Mouse (Mus musculus): ENCODE results near the gene Aff3. TPM values are rescaled to one million over a fixed set of nuclear protein-coding genes. Genes with fewer than 3 reads are reported as not detected.

The Aff3 gene
- polyA plus RNA-seq, 1 experiment from 2014 or later: 0.67 TPM

DNA sequence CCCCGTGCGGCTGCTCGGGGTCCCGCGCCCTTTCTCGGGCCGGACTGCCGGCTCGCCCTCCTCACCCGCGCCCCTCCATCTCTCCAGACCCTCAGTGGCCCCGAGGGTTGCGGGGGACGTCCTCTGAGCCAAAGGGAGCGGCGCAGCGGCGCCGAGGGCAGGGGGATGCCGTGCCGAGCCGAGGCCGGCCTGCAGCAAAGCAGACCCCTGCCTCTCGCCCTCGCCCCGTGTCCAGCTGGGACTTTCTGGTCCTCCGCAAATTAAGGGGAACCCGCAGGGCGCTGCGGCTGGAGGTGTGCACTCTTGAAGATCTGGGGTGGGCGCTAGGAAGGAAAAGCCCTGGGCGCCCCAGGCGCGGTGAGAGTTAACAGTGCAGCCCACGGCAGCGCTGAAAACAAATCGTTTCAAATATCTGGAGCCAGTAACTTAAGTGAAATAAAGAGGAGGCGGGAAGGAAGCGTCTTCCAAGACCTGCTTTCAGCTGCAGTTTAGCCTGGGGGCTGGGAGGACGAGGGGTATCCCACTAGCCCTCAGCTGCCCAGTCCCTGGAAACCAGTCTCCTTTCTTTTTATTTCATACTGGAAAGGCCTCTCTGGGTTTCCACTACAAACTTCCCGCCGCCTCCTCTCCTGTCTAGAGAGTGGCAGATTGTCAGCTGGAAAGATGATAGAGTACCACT, 36.9 kb downstream of the Aff3 start:
- no peaks in the 10 kb centered on the region for H3K9me3 ChIP-seq (replicated peaks)
- H3K4me2 ChIP-seq: peak overlapping the region; percentile 72
- WGBS (ENCODE audit: insufficient replicate concordance): 3% methylated on average over 40 of the region's 42 CpGs
- H3K27me3 ChIP-seq: peaks cover 80% of the 10 kb centered on the region
- H3K9ac ChIP-seq: no peak overlapping the region; the same call in 1 of the 2 replicates
- no peaks in the 10 kb centered on the region for H3K36me3 ChIP-seq (replicated peaks)
- H3K4me1 ChIP-seq (replicated peaks): 0 out of 2 replicates have a peak, but pooled peaks cover 9% of the 10 kb centered on the region
- no peak overlapping the region for H3K27ac ChIP-seq (replicated peaks)
- peak overlapping the region; percentile 52 for H3K4me3 ChIP-seq (replicated peaks)
- ATAC-seq (ENCODE audit: insufficient read depth): no peak

DNA sequence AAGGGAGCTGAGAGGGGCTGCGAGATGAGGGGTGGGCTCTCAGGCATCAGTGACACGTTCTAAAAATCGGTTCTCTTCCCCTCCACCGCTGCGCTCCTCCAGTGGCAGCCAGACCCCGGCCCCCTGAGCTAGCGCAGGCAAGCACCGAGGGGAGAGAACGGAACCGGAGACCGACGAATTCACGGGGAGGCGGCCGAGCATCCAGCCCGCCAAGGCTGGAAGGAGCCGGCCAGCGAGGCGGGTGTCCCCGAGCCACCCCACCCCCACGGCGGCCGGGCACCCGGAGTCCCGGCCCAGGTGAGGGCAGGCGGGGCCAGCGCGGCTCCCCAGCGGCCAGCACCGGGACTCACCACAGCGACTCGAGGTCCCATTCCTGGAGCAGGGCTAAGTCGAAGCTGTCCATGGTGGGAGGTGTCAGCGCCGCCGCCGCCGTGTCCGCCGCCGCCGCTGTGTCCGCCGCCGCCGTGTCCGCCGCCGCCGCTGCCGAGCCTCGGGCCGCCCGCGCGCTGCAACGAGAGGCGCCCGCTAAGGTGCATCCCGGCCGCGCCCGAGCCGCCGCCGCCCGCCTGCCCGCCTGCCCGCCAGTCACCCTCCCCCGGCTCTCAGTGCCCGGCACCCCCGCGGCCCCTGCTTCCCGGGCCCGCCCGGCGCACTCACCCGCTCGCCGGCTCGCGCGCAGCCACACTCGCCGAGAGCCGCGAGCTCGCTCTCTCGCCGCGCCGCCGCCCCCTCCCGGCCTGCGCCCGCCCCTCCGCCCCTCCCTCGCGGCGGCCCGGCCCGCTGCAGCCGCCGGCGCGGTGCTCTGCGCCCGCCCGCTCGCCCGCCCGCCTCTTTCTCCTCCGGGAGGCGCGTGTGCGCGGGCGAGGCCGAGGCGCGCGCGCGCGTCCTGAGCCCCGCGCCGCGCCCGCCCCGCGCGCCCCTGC, 37.8 kb downstream of the Aff3 start:
- H3K36me3 ChIP-seq (replicated peaks): no peaks in the 10 kb centered on the region
- 1% methylated on average over 95 of the region's 133 CpGs for WGBS (ENCODE audit: insufficient replicate concordance)
- no peak overlapping the region for H3K27ac ChIP-seq (replicated peaks)
- ATAC-seq (ENCODE audit: insufficient read depth): peak; percentile 63
- peak overlapping the region; percentile 72 for H3K4me2 ChIP-seq
- peak overlapping the region; percentile 52 for H3K4me3 ChIP-seq (replicated peaks)
- H3K9ac ChIP-seq: no peak overlapping the region; the same call in 1 of the 2 replicates
- peaks cover 76% of the 10 kb centered on the region for H3K27me3 ChIP-seq
- H3K4me1 ChIP-seq (replicated peaks): 0 out of 2 replicates have a peak, but pooled peaks cover 9% of the 10 kb centered on the region
- no peaks in the 10 kb centered on the region for H3K9me3 ChIP-seq (replicated peaks)

DNA sequence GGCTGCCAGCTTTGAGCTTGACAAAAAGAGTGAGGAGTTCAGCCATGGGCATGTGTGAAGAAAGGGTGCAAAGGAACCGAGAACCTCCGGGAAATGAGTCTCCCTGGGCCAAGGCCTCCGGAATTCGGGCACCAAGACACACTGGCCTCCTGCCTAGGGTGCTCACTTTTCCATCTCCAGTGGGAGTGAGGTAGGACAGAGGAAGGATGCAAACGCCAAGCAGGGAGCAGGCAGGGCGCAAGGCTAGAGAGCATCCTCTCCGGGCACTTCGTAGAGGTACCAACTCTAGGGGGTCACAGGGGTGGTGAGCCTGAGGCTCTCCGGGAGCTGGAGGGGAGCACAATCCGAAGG, 38.4 kb downstream of the Aff3 start:
- Histone ChIP-seq H3K27ac (replicated peaks) (no peak overlapping the region), H3K36me3 (replicated peaks) (no peaks in the 10 kb centered on the region), H3K27me3 (peaks cover 73% of the 10 kb centered on the region), H3K4me2 (peak overlapping the region; percentile 72), H3K9me3 (replicated peaks) (no peaks in the 10 kb centered on the region), H3K9ac (no peak overlapping the region), H3K4me3 (replicated peaks) (peak overlapping the region; percentile 52), H3K4me1 (replicated peaks) (0 out of 2 replicates have a peak, but pooled peaks cover 9% of the 10 kb centered on the region)
- ATAC-seq (ENCODE audit: insufficient read depth): no peak
- 7% methylated on average over 10 of the region's 10 CpGs for WGBS (ENCODE audit: insufficient replicate concordance)

DNA sequence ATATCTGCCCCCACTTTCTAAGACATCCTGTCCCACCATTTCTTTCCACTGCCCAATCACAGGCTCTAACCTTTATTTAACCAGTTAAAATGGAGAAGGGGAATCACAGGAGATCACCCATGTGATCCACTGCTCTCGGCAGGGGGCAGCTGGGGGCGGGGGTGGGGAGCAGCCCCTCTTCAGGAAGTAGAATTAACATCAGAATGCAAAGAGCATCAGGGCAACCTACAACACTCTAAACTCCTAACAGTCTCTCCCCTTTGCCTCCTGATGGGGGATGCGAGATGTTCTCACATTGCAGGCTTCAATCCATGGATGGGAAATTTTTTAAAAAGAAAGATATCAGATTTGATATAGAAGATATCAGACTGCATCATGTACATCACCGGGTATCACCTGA, 42.9 kb downstream of the Aff3 start:
- Histone ChIP-seq H3K4me3 (replicated peaks) (no peak overlapping the region), H3K4me2 (no peak overlapping the region), H3K27ac (replicated peaks) (no peak overlapping the region), H3K9ac (no peak overlapping the region), H3K36me3 (replicated peaks) (no peaks in the 10 kb centered on the region), H3K9me3 (replicated peaks) (no peaks in the 10 kb centered on the region), H3K4me1 (replicated peaks) (0 out of 2 replicates have a peak, but pooled peaks cover 4% of the 10 kb centered on the region), H3K27me3 (peaks cover 34% of the 10 kb centered on the region)
- 39% methylated on average over 4 of the region's 4 CpGs for WGBS (ENCODE audit: insufficient replicate concordance)
- ATAC-seq (ENCODE audit: insufficient read depth): no peak

DNA sequence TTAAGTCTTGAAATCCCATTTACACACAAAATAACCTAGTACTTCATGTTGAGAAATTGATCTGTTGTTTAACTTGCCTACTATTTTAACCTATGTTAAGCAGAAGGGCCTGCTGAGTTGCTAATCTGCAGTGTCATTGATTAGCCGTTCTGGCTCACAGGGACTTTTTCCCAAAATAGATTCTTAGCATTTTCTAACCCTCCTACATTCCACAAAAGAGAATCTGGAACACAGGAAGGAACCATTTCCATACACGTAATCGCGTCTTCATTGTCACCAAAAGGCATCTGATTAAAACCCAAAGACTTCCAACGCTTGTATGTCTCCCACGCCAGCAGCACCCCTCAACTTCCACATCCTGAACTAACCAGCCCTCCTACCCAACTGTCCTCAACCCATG, 44.4 kb downstream of the Aff3 start:
- H3K4me2 ChIP-seq: no peak overlapping the region
- H3K36me3 ChIP-seq (replicated peaks): no peaks in the 10 kb centered on the region
- H3K9me3 ChIP-seq (replicated peaks): no peaks in the 10 kb centered on the region
- peaks cover 20% of the 10 kb centered on the region for H3K27me3 ChIP-seq
- no peak overlapping the region for H3K9ac ChIP-seq
- H3K4me3 ChIP-seq (replicated peaks): no peak overlapping the region
- 64% methylated on average over 6 of the region's 6 CpGs for WGBS (ENCODE audit: insufficient replicate concordance)
- no peak overlapping the region for H3K27ac ChIP-seq (replicated peaks)
- H3K4me1 ChIP-seq (replicated peaks): no peaks in the 10 kb centered on the region
- ATAC-seq (ENCODE audit: insufficient read depth): no peak

DNA sequence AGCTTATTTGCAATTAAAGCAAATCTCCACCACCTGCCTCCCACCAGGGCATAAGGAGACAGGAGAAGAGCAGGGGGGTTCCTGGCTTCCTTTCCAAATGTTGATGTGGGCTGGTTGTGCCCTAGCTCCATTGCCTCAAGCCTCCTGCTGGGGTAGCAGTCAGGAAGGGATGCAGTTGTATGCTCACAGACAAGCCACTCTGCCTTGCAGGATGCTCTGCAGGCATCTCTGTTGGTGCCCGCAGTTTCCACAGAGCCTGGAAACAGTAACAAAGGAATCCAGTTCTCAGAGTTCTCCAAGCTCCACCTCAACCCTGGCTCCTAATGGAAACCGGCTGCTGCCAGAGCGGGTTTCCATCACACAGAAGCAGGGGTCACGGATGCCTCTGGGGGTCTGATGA, 58.0 kb downstream of the Aff3 start:
- no peak for ATAC-seq (ENCODE audit: insufficient read depth)
- Histone ChIP-seq H3K9ac (no peak overlapping the region), H3K4me1 (replicated peaks) (no peaks in the 10 kb centered on the region), H3K4me3 (replicated peaks) (no peak overlapping the region), H3K9me3 (replicated peaks) (no peaks in the 10 kb centered on the region), H3K4me2 (no peak overlapping the region), H3K36me3 (replicated peaks) (no peaks in the 10 kb centered on the region), H3K27ac (replicated peaks) (no peak overlapping the region), H3K27me3 (no peaks in the 10 kb centered on the region)
- 79% methylated on average over 4 of the region's 4 CpGs for WGBS (ENCODE audit: insufficient replicate concordance)

DNA sequence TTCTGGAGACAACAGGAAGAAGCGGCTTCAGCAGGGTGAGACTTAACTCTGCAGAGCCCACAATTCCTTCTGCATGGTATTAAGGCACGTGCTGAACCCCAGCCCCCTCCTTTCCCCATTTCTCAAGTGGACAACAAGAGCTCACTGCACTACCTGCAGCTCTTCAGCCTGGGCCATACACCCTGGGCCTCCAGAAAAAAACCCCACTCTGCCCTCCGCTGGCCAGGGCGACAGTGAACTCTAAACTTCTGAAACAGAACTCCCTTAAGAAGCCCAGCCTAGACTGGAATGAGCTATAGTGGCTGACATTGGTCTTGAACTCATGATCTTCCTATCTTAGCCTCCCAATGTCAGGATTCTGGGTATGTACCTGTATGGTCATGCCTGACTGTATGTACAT, 59.3 kb downstream of the Aff3 start:
- no peaks in the 10 kb centered on the region for H3K36me3 ChIP-seq (replicated peaks)
- WGBS (ENCODE audit: insufficient replicate concordance): 63% methylated on average over 4 of the region's 4 CpGs
- ATAC-seq (ENCODE audit: insufficient read depth): no peak

DNA sequence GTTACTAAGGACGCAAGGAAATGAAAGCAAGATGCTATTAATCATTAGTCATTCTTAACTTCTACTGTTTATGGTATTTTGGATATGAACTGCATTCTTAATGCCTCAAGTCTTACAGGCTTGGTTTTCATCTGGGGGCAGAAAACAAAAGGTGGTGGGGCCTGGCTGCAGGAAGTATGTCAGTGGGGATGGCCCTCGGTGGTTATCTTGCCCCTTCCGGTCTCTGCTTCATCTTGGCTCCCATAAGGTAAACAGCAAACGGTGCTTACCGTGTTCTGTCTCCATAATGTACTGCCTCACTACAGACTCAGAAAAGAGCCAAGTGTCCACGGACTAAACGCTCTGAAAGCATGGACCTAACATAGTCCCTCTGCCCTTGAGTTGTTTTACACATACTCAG, 60.1 kb downstream of the Aff3 start:
- 62% methylated on average over 7 of the region's 7 CpGs for WGBS (ENCODE audit: insufficient replicate concordance)
- H3K9me3 ChIP-seq (replicated peaks): no peaks in the 10 kb centered on the region
- H3K36me3 ChIP-seq (replicated peaks): no peaks in the 10 kb centered on the region
- no peaks in the 10 kb centered on the region for H3K27me3 ChIP-seq
- no peak overlapping the region for H3K4me2 ChIP-seq
- no peak overlapping the region for H3K4me3 ChIP-seq (replicated peaks)
- H3K4me1 ChIP-seq (replicated peaks): no peaks in the 10 kb centered on the region
- H3K9ac ChIP-seq: no peak overlapping the region
- no peak overlapping the region for H3K27ac ChIP-seq (replicated peaks)
- no peak for ATAC-seq (ENCODE audit: insufficient read depth)

More for the DNA sequence above, 59.3 kb downstream of the Aff3 start:
- H3K27ac ChIP-seq (replicated peaks): no peak overlapping the region
- no peak overlapping the region for H3K4me3 ChIP-seq (replicated peaks)
- no peak overlapping the region for H3K9ac ChIP-seq
- no peak overlapping the region for H3K4me2 ChIP-seq
- H3K4me1 ChIP-seq (replicated peaks): no peaks in the 10 kb centered on the region
- no peaks in the 10 kb centered on the region for H3K9me3 ChIP-seq (replicated peaks)
- no peaks in the 10 kb centered on the region for H3K27me3 ChIP-seq

DNA sequence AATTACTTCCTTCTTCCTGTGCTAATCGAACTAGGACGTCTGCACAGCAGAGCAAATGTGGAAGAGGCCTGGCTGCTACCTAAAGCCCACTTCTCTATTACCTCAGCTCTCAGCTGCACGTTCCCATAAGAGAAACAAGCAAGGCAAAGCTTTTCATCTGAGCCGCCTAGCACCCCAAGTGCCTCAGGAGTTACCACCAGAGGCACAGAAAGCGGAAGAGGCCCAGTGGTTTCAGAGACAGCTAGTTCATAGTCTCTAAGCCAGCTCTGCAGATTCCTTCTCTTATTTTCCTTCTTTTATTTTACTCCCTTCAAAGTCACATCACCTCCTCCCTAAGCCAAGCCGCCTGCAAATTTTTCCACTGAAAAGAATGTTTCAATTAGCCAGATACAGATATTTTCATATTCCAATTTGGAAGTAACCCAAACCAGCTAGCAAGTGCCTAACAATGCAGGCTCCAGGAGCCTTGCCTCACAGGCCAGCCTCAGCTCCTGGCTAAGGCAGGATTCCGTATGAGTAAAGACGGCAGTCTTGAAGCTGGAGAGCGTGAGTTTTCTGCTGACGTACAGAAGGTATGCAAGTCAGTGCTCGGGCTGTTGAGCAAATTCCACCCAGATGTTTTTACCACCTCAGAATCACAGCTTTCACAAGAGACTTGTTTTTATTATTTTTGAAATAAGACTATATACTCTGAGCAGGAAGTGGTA, 62.8 kb downstream of the Aff3 start:
- H3K4me2 ChIP-seq: no peak overlapping the region
- no peak overlapping the region for H3K27ac ChIP-seq (replicated peaks)
- no peak overlapping the region for H3K4me3 ChIP-seq (replicated peaks)
- H3K9me3 ChIP-seq (replicated peaks): no peaks in the 10 kb centered on the region
- no peaks in the 10 kb centered on the region for H3K27me3 ChIP-seq
- H3K4me1 ChIP-seq (replicated peaks): no peaks in the 10 kb centered on the region
- H3K9ac ChIP-seq: no peak overlapping the region
- H3K36me3 ChIP-seq (replicated peaks): no peaks in the 10 kb centered on the region
- no peak for ATAC-seq (ENCODE audit: insufficient read depth)
- WGBS (ENCODE audit: insufficient replicate concordance): 48% methylated on average over 11 of the region's 11 CpGs

DNA sequence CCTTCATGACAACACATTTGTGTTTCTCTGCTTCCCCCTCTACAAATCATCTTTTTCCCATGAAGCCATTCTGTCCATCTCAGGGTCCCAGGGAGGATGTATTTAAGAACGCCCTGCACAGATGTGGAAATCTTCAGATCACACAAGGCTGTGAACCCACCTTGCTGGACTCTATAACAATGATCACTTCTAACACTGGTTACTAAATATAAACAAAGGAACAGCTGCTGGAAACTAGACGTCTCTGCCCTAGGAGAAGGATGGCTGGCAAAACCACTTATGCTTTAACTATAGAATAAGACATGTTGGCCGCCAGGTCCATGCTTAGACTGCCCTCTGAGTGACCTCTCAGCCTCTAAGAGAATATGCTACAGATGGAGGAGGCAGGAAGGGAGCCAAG, 69.4 kb downstream of the Aff3 start:
- no peak overlapping the region for H3K9ac ChIP-seq
- H3K27me3 ChIP-seq: no peaks in the 10 kb centered on the region
- H3K4me3 ChIP-seq (replicated peaks): no peak overlapping the region
- ATAC-seq (ENCODE audit: insufficient read depth): no peak
- H3K36me3 ChIP-seq (replicated peaks): no peaks in the 10 kb centered on the region
- H3K9me3 ChIP-seq (replicated peaks): no peaks in the 10 kb centered on the region
- WGBS (ENCODE audit: insufficient replicate concordance): 36% methylated on average over 3 of the region's 3 CpGs
- H3K4me2 ChIP-seq: no peak overlapping the region
- no peaks in the 10 kb centered on the region for H3K4me1 ChIP-seq (replicated peaks)
- H3K27ac ChIP-seq (replicated peaks): no peak overlapping the region

DNA sequence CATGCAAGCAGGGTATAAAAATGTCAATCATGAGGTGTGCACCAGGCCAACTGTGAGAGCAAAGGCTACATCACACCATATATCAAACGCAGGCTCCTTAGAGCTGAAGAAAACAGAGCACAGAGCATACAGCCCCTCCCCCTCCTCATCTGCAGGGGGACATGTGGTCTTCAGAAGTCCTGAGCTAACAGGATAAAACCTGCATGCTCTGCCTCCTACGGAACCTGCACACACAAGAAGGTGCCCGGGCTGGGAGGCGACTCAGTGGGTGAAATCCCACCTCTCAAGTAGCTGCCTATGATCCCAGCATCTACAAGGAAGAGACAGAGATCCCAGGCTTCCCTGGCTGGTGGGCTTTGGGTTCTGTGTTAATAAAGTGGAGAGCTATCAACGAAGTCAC, 70.0 kb downstream of the Aff3 start:
- no peak overlapping the region for H3K4me2 ChIP-seq
- H3K9ac ChIP-seq: no peak overlapping the region
- no peaks in the 10 kb centered on the region for H3K4me1 ChIP-seq (replicated peaks)
- H3K27me3 ChIP-seq: no peaks in the 10 kb centered on the region
- no peaks in the 10 kb centered on the region for H3K9me3 ChIP-seq (replicated peaks)
- 55% methylated on average over 5 of the region's 5 CpGs for WGBS (ENCODE audit: insufficient replicate concordance)
- H3K36me3 ChIP-seq (replicated peaks): no peaks in the 10 kb centered on the region
- no peak overlapping the region for H3K27ac ChIP-seq (replicated peaks)
- no peak overlapping the region for H3K4me3 ChIP-seq (replicated peaks)
- ATAC-seq (ENCODE audit: insufficient read depth): no peak

Measured in liver, embryonic 15.5 days (tissue).